Mouse (Mus musculus) left cerebral cortex, adult 2 months (tissue): ENCODE measurements around the gene Osbpl10. TPM values are rescaled to one million over a fixed set of nuclear protein-coding genes. Genes with fewer than 3 reads are reported as not detected.

Source experiments
- DNase-seq, 2 experiments: peaks; one replicate each; pipeline ENCODE4 v3.0.0; 2021 to 2022; ENCODE audit warnings: low spot score in 2 of 2, mixed read lengths in 1 of 2; ENCODE audit errors: extremely low spot score in 1 of 2
- H3K27ac ChIP-seq: fragments of 200-600 bp; 2 replicates; pipeline ENCODE4 v1.8.1; 2022
- H3K4me3 ChIP-seq: fragments of 200-600 bp; 2 replicates; pipeline ENCODE4 v1.8.1; 2022
- CTCF ChIP-seq: fragments of 200-600 bp; IDR thresholded peaks from 2 replicates; pipeline ENCODE4 v1.8.1; 2022; ENCODE audit warnings: antibody characterized with exemption, mild to moderate bottlenecking, moderate library complexity
- intact Hi-C: fragments of 180-260 bp; cut with DNase I; formaldehyde crosslinking; loops from one replicate; pipeline ENCODE4 v1.15.1; 2025
- total RNA-seq, 2 experiments: library from RNA; stranded (reverse); gene quantifications; 2 replicates each; pipeline ENCODE4 v1.2.3; 2021

Osbpl10 gene
- total RNA-seq, 2 experiments from 2014 or later, result 48.5 to 56.3 TPM

DNA sequence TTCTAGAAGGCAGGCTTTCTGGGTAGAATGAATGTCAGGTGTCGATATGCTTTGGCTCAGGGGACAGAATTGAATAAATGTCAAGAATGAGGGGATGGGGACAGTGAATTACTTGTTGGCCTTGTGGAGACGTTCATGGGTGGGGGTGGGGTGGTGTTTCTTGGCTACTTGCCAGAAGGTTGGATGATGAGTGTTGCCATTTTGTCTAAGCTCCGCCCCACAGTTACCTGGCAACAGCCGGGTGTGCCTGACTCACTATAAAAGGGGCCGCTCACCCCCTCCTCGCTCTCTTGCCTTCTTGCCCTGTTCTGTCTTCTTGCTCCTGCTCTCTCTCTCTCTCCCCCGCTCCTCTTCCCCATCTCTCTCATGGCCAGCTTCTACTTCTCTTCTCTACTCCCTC is 60.9 kb downstream of the Osbpl10 start:
- intact Hi-C loops, result no loop called here
- DNase-seq, result no peak
- Histone ChIP-seq H3K4me3 (no peak overlapping the region), H3K27ac (no peak overlapping the region)
- TF ChIP-seq CTCF, result no peak

DNA sequence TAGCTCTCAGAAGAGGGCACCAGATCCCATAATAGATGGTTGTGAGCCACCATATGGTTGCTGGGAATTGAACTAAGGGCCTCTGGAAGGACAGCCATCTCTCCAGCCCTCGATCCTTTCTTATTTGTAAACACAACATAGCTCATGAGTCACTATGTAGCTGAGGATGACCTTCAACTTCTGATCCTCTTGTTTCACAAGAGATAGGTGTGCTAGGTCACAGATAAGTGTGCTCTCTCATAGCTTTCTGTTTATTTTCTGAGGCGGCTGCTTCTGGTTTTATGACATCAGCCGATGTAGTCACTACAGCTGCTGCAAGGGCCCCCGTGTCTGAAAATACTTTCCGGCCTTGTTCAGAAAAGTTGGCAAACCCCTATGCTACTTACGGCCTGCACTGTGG is 64.2 kb downstream of the Osbpl10 start:
- DNase-seq, result no peak
- H3K27ac ChIP-seq, result no peak overlapping the region
- intact Hi-C loops, result no loop called here
- no peak overlapping the region for H3K4me3 ChIP-seq
- TF ChIP-seq CTCF, result no peak

DNA sequence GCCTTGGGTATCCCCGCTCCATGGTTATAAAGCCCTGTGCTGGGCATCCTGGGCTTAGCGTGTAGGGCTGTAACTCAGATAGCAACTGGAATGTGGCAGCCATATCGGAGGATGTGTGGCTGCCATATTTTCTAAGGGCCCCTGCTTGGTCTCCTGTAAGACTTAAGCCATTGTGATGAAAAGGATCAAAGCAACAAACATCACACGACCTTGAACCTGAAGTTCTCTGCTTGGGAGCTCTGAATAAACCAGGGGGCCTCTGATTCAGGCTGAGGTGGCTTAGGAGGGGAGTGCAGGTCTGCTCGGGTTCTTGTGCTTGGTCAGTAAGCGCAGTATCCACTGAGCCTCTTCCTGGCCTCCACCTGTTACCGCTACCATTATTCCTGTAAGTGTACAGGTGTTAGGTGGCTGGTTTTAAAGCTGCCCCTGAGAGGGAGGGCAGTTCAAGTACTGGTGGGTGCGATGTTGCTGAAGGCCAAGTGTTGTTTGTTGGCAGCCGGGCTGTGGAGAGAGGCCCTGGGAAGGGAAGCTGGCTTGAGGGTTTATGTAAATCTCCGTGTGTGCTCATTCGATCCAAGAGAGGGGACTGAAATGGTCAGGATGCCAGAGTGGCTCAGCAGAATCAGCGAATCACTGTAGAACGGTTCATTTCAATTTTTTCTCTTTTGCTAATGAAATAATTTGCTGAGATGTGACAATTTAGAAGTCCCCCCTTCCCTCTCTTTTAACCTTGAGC is 64.8 kb downstream of the Osbpl10 start:
- H3K4me3 ChIP-seq, result no peak overlapping the region
- no peak for DNase-seq
- no peak overlapping the region for H3K27ac ChIP-seq
- TF ChIP-seq CTCF, result no peak
- intact Hi-C loops, result no loop called here

DNA sequence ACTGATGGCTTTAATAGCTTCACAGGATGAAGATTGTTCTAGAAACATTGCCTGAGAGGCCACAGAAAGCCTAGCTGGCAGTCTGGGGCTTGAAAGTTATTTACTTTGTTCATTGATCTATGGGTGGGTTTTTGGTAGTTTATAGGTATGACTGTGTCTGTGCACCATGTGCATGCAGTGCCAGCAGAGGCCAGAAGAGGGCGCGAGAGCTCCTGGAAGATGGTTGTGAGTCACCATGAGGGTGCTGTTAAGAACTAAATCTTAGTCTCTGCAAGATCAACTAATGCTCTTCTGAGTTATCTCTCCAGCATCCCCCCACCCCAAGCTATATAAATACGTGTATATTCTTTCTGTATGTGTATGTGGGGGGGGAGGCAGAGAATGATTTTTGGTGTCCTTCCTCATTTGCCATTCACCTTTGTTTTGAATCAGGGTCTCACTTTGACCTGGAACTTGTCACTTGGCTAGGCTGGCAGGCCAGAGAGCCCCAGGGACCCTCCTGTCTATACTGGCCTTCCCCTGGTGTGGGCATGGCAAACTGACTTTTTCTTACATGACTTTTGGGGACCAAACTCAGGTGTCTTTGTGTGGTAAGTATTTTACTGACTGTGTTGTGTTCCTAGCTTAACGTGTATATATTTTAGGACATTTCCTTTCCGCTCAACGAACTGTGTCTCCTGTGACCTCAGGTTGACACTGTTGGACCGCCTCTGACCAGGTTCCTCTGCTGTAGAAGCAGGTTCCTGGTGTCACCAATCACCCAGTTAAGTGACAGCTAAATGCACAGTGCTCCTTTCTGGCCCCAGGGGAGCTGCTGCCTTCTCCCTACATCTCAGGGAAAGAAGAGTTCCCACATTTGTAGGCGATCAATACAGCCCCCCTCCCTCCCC is 65.8 kb downstream of the Osbpl10 start:
- peak overlapping the region; percentile 76; the same call in 1 of the 2 replicates for H3K27ac ChIP-seq
- TF ChIP-seq CTCF, result peak; percentile 46
- intact Hi-C loops, result no loop called here
- DNase-seq, result no peak
- H3K4me3 ChIP-seq, result no peak overlapping the region

DNA sequence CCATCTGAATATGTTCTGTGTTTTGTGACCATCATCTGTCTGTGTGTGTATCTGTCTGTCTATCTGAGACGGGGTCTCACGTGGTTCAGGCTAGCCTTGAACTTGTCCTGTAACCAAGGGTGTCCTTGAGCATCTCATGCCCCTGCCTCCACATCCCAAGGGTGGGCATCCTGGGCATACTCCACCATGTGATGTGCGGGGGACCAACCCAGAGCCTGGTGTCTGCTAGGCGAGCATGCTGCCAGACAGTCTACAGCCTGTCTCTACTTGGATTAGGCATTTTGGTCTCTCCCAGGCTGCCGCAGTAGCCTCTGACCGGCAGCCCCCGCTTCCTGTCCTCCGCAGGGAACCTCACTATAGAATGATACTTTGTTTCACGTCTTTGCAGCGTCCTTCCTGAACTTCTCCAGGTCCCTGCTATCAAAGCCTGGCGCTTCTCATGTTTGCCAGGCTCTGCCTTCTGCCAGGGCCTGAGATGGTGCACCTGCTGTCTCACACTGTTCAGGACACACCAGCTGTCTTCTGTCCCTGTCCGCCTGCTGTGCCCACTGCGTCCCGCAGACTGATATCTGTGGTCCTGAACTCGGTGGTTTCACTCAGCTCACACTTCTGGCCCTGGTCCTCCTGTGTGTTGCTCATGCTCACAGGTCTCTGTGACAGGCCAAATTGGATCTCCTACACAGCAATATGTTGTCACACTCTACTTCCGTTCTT is 66.9 kb downstream of the Osbpl10 start:
- Histone ChIP-seq H3K4me3 (no peak overlapping the region), H3K27ac (peak overlapping the region; percentile 76)
- no peak for DNase-seq
- intact Hi-C loops, result no loop called here
- TF ChIP-seq CTCF, result no peak

DNA sequence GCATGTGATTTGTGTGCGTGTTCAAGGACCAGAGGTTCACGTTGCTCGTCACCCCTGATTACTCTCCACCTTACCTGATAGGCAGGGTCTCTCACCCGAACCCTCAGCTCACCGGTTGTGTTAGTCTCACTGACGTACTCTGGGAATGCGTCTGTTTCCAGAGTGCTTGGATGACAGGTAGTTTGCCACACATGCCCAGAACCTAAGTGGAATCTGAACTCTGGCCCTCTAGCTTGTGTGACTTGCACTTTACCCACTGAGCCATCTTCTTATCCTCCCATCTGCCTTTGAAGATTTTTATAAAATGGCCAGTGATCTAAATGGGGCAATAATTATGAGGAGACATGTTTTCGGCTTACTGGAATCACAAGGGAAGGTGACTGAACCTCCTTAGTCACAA is 68.3 kb downstream of the Osbpl10 start:
- H3K27ac ChIP-seq, result no peak overlapping the region
- TF ChIP-seq CTCF, result no peak
- no peak overlapping the region for H3K4me3 ChIP-seq
- DNase-seq, result no peak
- intact Hi-C loops, result no loop called here

DNA sequence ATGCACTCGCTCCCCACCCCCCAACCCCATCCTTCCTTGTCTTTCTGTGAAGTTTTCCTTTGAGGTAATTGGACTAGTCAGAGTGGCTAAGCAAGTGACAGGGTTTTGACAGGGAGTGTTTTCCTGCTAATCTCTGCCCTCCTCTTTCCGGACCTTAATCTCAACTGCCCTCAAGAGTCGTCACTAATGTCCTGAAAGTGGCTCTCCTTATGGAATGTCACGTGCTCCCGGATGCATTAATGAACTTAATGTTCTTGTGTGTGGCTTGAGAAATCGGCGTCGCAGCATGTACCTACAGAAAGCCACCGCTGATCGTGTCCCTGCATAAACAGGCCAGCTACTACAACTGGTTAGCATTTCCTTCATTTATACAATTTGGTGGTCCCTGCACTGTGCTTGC is 70.0 kb downstream of the Osbpl10 start:
- intact Hi-C loops, result no loop called here
- Histone ChIP-seq H3K4me3 (no peak overlapping the region), H3K27ac (no peak overlapping the region)
- no peak for TF ChIP-seq CTCF
- DNase-seq, result no peak

DNA sequence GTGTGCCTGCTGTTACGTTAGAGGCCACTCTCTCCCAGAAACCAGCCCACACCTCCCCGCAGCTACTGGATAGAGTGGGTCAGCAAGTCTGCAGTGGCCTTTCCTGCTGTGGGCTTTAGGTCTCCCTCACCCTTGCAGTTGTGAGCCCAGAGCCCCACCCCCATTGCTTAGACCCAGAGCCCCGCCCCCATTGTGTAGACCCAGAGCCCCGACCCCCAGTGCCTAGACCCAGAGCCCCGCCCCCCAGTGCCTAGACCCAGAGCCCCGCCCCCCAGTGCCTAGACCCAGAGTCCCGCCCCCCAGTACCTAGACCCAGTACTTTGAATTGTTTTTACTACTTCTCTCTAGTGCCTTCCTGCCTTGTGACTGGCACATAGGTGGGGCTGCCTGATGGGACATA is 70.5 kb downstream of the Osbpl10 start:
- no peak for TF ChIP-seq CTCF
- Histone ChIP-seq H3K27ac (no peak overlapping the region), H3K4me3 (no peak overlapping the region)
- intact Hi-C loops, result no loop called here
- no peak for DNase-seq

DNA sequence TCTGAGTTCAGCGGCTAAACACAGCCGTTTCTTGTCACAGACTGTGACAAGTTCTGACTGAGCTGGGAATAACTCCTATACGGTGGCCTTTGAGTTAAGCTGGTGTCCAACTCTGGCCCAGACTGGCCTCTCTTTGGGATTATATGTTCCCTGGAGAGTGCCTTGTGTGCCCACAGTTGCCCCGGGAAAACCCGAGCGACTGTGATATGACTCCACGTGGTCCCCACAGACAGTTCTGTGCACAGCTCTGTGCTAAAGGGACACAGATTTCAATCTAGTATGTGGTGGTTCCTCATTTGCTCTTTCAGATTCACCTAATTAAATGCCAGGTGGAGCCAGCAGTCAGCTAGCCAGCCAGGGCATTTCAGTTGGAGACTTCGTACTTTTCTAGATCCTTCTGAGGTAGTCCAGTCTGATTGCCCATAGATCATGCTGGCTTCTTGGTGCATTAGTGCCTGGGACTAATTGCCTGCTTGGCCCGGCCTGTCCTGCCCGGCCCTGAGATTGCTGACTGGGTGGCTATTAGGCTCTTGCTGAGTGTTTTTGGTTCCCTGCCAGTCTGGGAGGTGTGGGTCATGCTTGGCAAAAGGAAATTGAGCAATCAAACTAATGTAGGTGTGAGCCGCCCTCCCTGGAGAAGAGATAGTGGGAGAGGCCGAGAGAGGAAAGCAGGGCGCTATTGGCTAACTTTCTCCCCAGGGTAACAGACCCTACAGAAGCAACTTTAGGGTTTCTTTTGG is 71.8 kb downstream of the Osbpl10 start:
- H3K27ac ChIP-seq, result no peak overlapping the region
- intact Hi-C loops, result loop anchor here (5.0 kb wide), 1 partner anchor 73 kb away; the partner anchor contains the start of gene Osbpl10
- no peak for DNase-seq
- no peak for TF ChIP-seq CTCF
- H3K4me3 ChIP-seq, result no peak overlapping the region

DNA sequence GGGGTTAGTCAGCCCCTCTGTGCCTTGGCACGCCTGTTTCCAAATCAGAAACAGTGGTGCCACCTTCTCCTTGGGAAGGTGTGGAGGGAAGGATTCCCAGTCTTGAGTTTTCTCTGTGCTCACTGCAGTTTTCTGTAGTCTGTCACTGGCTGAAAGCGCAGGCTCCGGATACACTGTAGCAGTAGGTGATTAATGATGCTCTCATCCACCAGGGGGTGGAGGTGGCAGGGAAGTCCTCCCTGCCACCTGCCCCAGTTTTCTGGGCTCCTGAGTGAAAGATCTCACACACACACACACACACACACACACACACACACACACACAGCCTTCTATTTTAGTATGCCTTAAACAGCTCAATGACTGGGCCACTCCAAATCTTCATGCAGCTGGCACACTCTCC is 73.6 kb downstream of the Osbpl10 start:
- intact Hi-C loops, result loop anchor here (5.0 kb wide), 1 partner anchor 75 kb away; the partner anchor contains the start of gene Osbpl10
- Histone ChIP-seq H3K27ac (peak overlapping the region; percentile 55; the same call in 1 of the 2 replicates), H3K4me3 (no peak overlapping the region)
- peak in 1 of 2 experiments; percentile 48 for DNase-seq
- TF ChIP-seq CTCF, result no peak; the same call in 1 of the 2 replicates

DNA sequence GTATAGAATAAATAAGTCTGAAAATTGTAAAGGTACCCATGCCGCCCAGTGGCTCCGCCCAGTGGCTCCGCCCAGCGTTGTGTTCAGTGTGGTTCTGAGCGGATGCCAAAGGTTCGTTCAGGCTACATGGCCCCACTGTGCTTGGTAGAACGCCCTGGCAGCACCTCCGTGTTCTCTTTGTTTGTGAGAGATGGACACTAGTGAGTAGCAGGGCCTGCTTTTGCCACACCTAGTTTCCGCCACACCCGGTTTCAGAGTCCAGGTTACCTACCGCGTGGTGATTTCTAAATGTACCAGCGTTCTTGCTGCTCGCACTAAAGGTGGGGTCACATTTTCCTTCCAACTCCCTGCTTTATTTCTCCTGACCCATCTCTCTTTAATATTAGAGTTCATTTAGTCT is 75.4 kb downstream of the Osbpl10 start:
- H3K4me3 ChIP-seq, result no peak overlapping the region
- no peak overlapping the region for H3K27ac ChIP-seq
- no peak for TF ChIP-seq CTCF
- no peak for DNase-seq
- intact Hi-C loops, result loop anchor here (5.0 kb wide), 1 partner anchor 76 kb away; the partner anchor contains the start of gene Osbpl10
